Mouse (Mus musculus) embryonic fibroblast, embryonic 13.5 days (primary cell): ENCODE results near the gene Olfr1242.

Source experiments
- CTCF ChIP-seq: IDR thresholded peaks from 2 replicates; pipeline ENCODE4 v1.5.1; 2011; ENCODE audit warnings: mild to moderate bottlenecking, control low read depth, low read length, moderate library complexity, borderline replicate concordance; ENCODE audit not compliant: insufficient read depth
- POLR2A ChIP-seq: IDR thresholded peaks from 2 replicates; pipeline ENCODE4 v1.6.1; 2011; ENCODE audit warnings: low read depth, mild to moderate bottlenecking, control low read depth, low read length, moderate library complexity

- TF ChIP-seq CTCF, result no peak
- no peak for TF ChIP-seq POLR2A
These were observed 46.4 kb upstream of the Olfr1242 start for GRCm38 (mm10) chr2:89544516-89544915.
